Mouse (Mus musculus) embryonic facial prominence, embryonic 13.5 days (tissue): ENCODE measurements around the gene Tmem131. TPM values are rescaled to one million over a fixed set of nuclear protein-coding genes. Genes with fewer than 3 reads are reported as not detected.

Experiments used
- ATAC-seq: fragments of 200-750 bp; cut with Nextera tagmentation; 2 replicates; pipeline ENCODE4 v1.8.0; 2017; ENCODE audit warnings: low read depth; ENCODE audit not compliant: insufficient number of reproducible peaks, insufficient read depth, low FRiP score, low TSS enrichment
- H3K27ac ChIP-seq: fragments of 300-500 bp; sonication (generic); 2 replicates; pipeline ENCODE4 v1.5.1; 2015; ENCODE audit warnings: moderate library complexity, mild to moderate bottlenecking, inconsistent platforms
- H3K27me3 ChIP-seq: fragments of 300-500 bp; sonication (generic); 2 replicates; pipeline ENCODE4 v1.6.1; 2015; ENCODE audit warnings: mild to moderate bottlenecking, inconsistent platforms
- H3K36me3 ChIP-seq: fragments of 300-500 bp; sonication (generic); 2 replicates; pipeline ENCODE4 v1.6.1; 2015; ENCODE audit warnings: mild to moderate bottlenecking, inconsistent platforms
- H3K4me1 ChIP-seq: fragments of 300-500 bp; sonication (generic); 2 replicates; pipeline ENCODE4 v1.6.1; 2015; ENCODE audit warnings: inconsistent platforms
- H3K4me2 ChIP-seq: fragments of 300-500 bp; sonication (generic); 2 replicates; pipeline ENCODE4 v1.6.1; 2015; ENCODE audit warnings: moderate library complexity, mild to moderate bottlenecking, inconsistent platforms
- H3K4me3 ChIP-seq: fragments of 300-500 bp; sonication (generic); 2 replicates; pipeline ENCODE4 v1.5.1; 2015; ENCODE audit warnings: mild to moderate bottlenecking, inconsistent platforms
- H3K9ac ChIP-seq: fragments of 300-500 bp; sonication (generic); 2 replicates; pipeline ENCODE4 v1.6.1; 2015; ENCODE audit warnings: mild to moderate bottlenecking, inconsistent platforms
- H3K9me3 ChIP-seq: fragments of 300-500 bp; sonication (generic); 2 replicates; pipeline ENCODE4 v1.6.1; 2016; ENCODE audit warnings: inconsistent platforms
- WGBS: fragments of 180-500 bp; shearing (Covaris S2); methylation state at CpG from one replicate; pipeline ENCODE4 v1.1.7; 2015; ENCODE audit warnings: mixed read lengths; 5-methylcytosine and 5-hydroxymethylcytosine counted together
- polyA plus RNA-seq: library from polyadenylated mRNA; unstranded; fragments of >200 nt; fragmentation: Nextera tagmentation; extraction: Ambion mirVana; gene quantifications from 2 replicates; pipeline ENCODE4 v1.2.1, GENCODE M21; 2015

Tmem131 gene
- polyA plus RNA-seq, 1 experiment from 2014 or later, result 17.8 TPM

GRCm38 (mm10) chr1:36937648-36938047 is 5.8 kb downstream of the Tmem131 start:
- no peak for ATAC-seq
- H3K4me3 ChIP-seq, result peak overlapping the region; percentile 98
- peaks cover 41% of the 10 kb centered on the region for H3K4me1 ChIP-seq
- 22% methylated on average over 3 of the region's 3 CpGs for WGBS
- H3K36me3 ChIP-seq, result no peaks in the 10 kb centered on the region
- H3K9me3 ChIP-seq, result no peaks in the 10 kb centered on the region
- H3K4me2 ChIP-seq, result peak overlapping the region; percentile 77
- H3K27ac ChIP-seq, result no peak overlapping the region
- H3K27me3 ChIP-seq, result no peaks in the 10 kb centered on the region
- H3K9ac ChIP-seq, result peak overlapping the region; percentile 99; the same call in 1 of the 2 replicates

GRCm38 (mm10) chr1:36937015-36937414 is 6.5 kb downstream of the Tmem131 start:
- WGBS, result 17% methylated on average over 2 of the region's 2 CpGs

GRCm38 (mm10) chr1:36936567-36936966 is 6.9 kb downstream of the Tmem131 start:
- Histone ChIP-seq H3K4me2 (peak overlapping the region; percentile 77; the same call in 1 of the 2 replicates), H3K4me3 (no peak overlapping the region), H3K36me3 (no peaks in the 10 kb centered on the region), H3K9ac (no peak overlapping the region), H3K9me3 (no peaks in the 10 kb centered on the region), H3K27ac (no peak overlapping the region), H3K4me1 (peaks cover 41% of the 10 kb centered on the region), H3K27me3 (no peaks in the 10 kb centered on the region)
- WGBS, result 77% methylated on average over 7 of the region's 7 CpGs
- no peak for ATAC-seq

More at GRCm38 (mm10) chr1:36937015-36937414, 6.5 kb downstream of the Tmem131 start:
- Histone ChIP-seq H3K4me2 (peak overlapping the region; percentile 77), H3K9ac (no peak overlapping the region), H3K36me3 (no peaks in the 10 kb centered on the region), H3K9me3 (no peaks in the 10 kb centered on the region), H3K4me3 (peak overlapping the region; percentile 98; the same call in 1 of the 2 replicates), H3K27ac (no peak overlapping the region), H3K4me1 (peaks cover 41% of the 10 kb centered on the region), H3K27me3 (no peaks in the 10 kb centered on the region)
- no peak for ATAC-seq

GRCm38 (mm10) chr1:36934778-36935177 is 8.7 kb downstream of the Tmem131 start:
- 73% methylated on average over 6 of the region's 6 CpGs for WGBS
- no peak for ATAC-seq
- peaks cover 36% of the 10 kb centered on the region for H3K4me1 ChIP-seq
- no peak overlapping the region for H3K4me3 ChIP-seq
- no peak overlapping the region for H3K4me2 ChIP-seq
- H3K9me3 ChIP-seq, result no peaks in the 10 kb centered on the region
- H3K27me3 ChIP-seq, result no peaks in the 10 kb centered on the region
- H3K27ac ChIP-seq, result no peak overlapping the region
- no peaks in the 10 kb centered on the region for H3K36me3 ChIP-seq
- H3K9ac ChIP-seq, result no peak overlapping the region

- no peak overlapping the region for H3K27ac ChIP-seq
- no peaks in the 10 kb centered on the region for H3K27me3 ChIP-seq
- H3K4me3 ChIP-seq, result no peak overlapping the region
- no peaks in the 10 kb centered on the region for H3K36me3 ChIP-seq
- 73% methylated on average over 8 of the region's 8 CpGs for WGBS
- no peak overlapping the region for H3K4me2 ChIP-seq
- no peaks in the 10 kb centered on the region for H3K9me3 ChIP-seq
- H3K4me1 ChIP-seq, result peaks cover 42% of the 10 kb centered on the region
- H3K9ac ChIP-seq, result no peak overlapping the region
- no peak for ATAC-seq
Observed at GRCm38 (mm10) chr1:36933965-36934585, 9.4 kb downstream of the Tmem131 start.

GRCm38 (mm10) chr1:36932231-36932630 is 11.2 kb downstream of the Tmem131 start:
- H3K4me2 ChIP-seq, result no peak overlapping the region
- H3K4me3 ChIP-seq, result no peak overlapping the region
- no peaks in the 10 kb centered on the region for H3K9me3 ChIP-seq
- peaks cover 40% of the 10 kb centered on the region for H3K4me1 ChIP-seq
- WGBS, result 88% methylated on average over 1 of the region's 1 CpGs
- no peaks in the 10 kb centered on the region for H3K27me3 ChIP-seq
- H3K9ac ChIP-seq, result no peak overlapping the region
- ATAC-seq, result no peak
- H3K36me3 ChIP-seq, result no peaks in the 10 kb centered on the region
- no peak overlapping the region for H3K27ac ChIP-seq

GRCm38 (mm10) chr1:36930911-36931310 is 12.6 kb downstream of the Tmem131 start:
- no peak overlapping the region for H3K27ac ChIP-seq
- peaks cover 39% of the 10 kb centered on the region for H3K4me1 ChIP-seq
- WGBS, result 83% methylated on average over 8 of the region's 8 CpGs
- H3K4me3 ChIP-seq, result no peak overlapping the region
- no peaks in the 10 kb centered on the region for H3K36me3 ChIP-seq
- H3K4me2 ChIP-seq, result no peak overlapping the region
- no peaks in the 10 kb centered on the region for H3K9me3 ChIP-seq
- no peak overlapping the region for H3K9ac ChIP-seq
- no peak for ATAC-seq
- no peaks in the 10 kb centered on the region for H3K27me3 ChIP-seq

- WGBS, result 78% methylated on average over 2 of the region's 2 CpGs
- Histone ChIP-seq H3K27me3 (no peaks in the 10 kb centered on the region), H3K9ac (no peak overlapping the region), H3K36me3 (no peaks in the 10 kb centered on the region), H3K4me2 (no peak overlapping the region), H3K4me3 (no peak overlapping the region), H3K27ac (no peak overlapping the region), H3K9me3 (no peaks in the 10 kb centered on the region), H3K4me1 (peaks cover 36% of the 10 kb centered on the region)
- ATAC-seq, result no peak
Observed at GRCm38 (mm10) chr1:36929996-36930395, 13.5 kb downstream of the Tmem131 start.

GRCm38 (mm10) chr1:36928357-36929330 is 14.8 kb downstream of the Tmem131 start:
- Histone ChIP-seq H3K4me2 (no peak overlapping the region), H3K9ac (no peak overlapping the region), H3K27me3 (no peaks in the 10 kb centered on the region), H3K4me1 (peaks cover 25% of the 10 kb centered on the region), H3K4me3 (no peak overlapping the region), H3K36me3 (no peaks in the 10 kb centered on the region), H3K27ac (no peak overlapping the region), H3K9me3 (no peaks in the 10 kb centered on the region)
- no peak for ATAC-seq
- whole genome bisulfite sequencing, result 85% methylated on average over 6 of the region's 6 CpGs

GRCm38 (mm10) chr1:36927569-36927968 is 15.9 kb downstream of the Tmem131 start:
- Histone ChIP-seq H3K4me2 (no peak overlapping the region), H3K4me3 (no peak overlapping the region), H3K27me3 (no peaks in the 10 kb centered on the region), H3K9ac (no peak overlapping the region), H3K36me3 (no peaks in the 10 kb centered on the region), H3K4me1 (peaks cover 24% of the 10 kb centered on the region), H3K27ac (no peak overlapping the region), H3K9me3 (no peaks in the 10 kb centered on the region)
- WGBS, result 79% methylated on average over 2 of the region's 2 CpGs
- no peak for ATAC-seq

- Histone ChIP-seq H3K4me1 (peaks cover 27% of the 10 kb centered on the region), H3K4me3 (no peak overlapping the region), H3K27ac (no peak overlapping the region), H3K4me2 (no peak overlapping the region), H3K9me3 (no peaks in the 10 kb centered on the region), H3K36me3 (no peaks in the 10 kb centered on the region), H3K27me3 (no peaks in the 10 kb centered on the region), H3K9ac (no peak overlapping the region)
- ATAC-seq, result no peak
- 86% methylated on average over 6 of the region's 6 CpGs for WGBS
Observed at GRCm38 (mm10) chr1:36926738-36927137, 16.7 kb downstream of the Tmem131 start.

GRCm38 (mm10) chr1:36926246-36926645 is 17.2 kb downstream of the Tmem131 start:
- ATAC-seq, result no peak
- H3K4me2 ChIP-seq, result no peak overlapping the region
- H3K9ac ChIP-seq, result no peak overlapping the region
- H3K27ac ChIP-seq, result no peak overlapping the region
- H3K27me3 ChIP-seq, result no peaks in the 10 kb centered on the region
- WGBS, result 88% methylated on average over 4 of the region's 4 CpGs
- no peaks in the 10 kb centered on the region for H3K36me3 ChIP-seq
- no peaks in the 10 kb centered on the region for H3K9me3 ChIP-seq
- H3K4me3 ChIP-seq, result no peak overlapping the region
- H3K4me1 ChIP-seq, result peaks cover 31% of the 10 kb centered on the region
